Mouse (Mus musculus) heart, adult 2 months (tissue): ENCODE measurements around the gene Sec14l3. TPM values are rescaled to one million over a fixed set of nuclear protein-coding genes. Genes with fewer than 3 reads are reported as not detected.

Experiments used
- DNase-seq, 2 experiments: peaks; one replicate each; pipeline ENCODE4 v3.0.0; 2021
- H3K27ac ChIP-seq: fragments of 200-600 bp; 2 replicates; pipeline ENCODE4 v1.8.1; 2022
- H3K27me3 ChIP-seq: fragments of 200-500 bp; 2 replicates; pipeline ENCODE4 v1.6.1; 2012; ENCODE audit warnings: mild to moderate bottlenecking, low read length, inconsistent platforms, mixed read lengths; ENCODE audit not compliant: control insufficient read depth, insufficient read depth
- H3K36me3 ChIP-seq: fragments of 200-500 bp; 2 replicates; pipeline ENCODE4 v1.6.1; 2012; ENCODE audit warnings: low read length, inconsistent platforms; ENCODE audit not compliant: control insufficient read depth, insufficient read depth
- H3K4me1 ChIP-seq: fragments of 200-500 bp; 2 replicates; pipeline ENCODE4 v1.6.1; 2011; ENCODE audit warnings: low read length; ENCODE audit not compliant: control insufficient read depth, insufficient read depth
- H3K4me3 ChIP-seq: fragments of 200-600 bp; 2 replicates; pipeline ENCODE4 v1.8.1; 2022
- H3K79me2 ChIP-seq: fragments of 200-500 bp; replicated peaks from 2 replicates; pipeline ENCODE4 v1.6.1; 2012; ENCODE audit warnings: mild to moderate bottlenecking, inconsistent platforms, low read length, moderate library complexity, mixed read lengths; ENCODE audit not compliant: control insufficient read depth, insufficient read depth
- H3K9ac ChIP-seq: fragments of 200-500 bp; 2 replicates; pipeline ENCODE4 v1.6.1; 2012; ENCODE audit warnings: low read depth, mild to moderate bottlenecking, control low read depth, inconsistent platforms, low read length, mixed read lengths
- CTCF ChIP-seq: fragments of 200-600 bp; IDR thresholded peaks from 2 replicates; pipeline ENCODE4 v1.8.1; 2022; ENCODE audit warnings: antibody characterized with exemption, mild to moderate bottlenecking, moderate library complexity
- EP300 ChIP-seq: fragments of 200-500 bp; IDR thresholded peaks from 2 replicates; pipeline ENCODE4 v1.6.1; 2011; ENCODE audit warnings: low read depth, low read length, control low read depth; ENCODE audit not compliant: insufficient read depth
- POLR2A ChIP-seq: fragments of 200-500 bp; IDR thresholded peaks from 2 replicates; pipeline ENCODE4 v1.6.1; 2011; ENCODE audit warnings: mild to moderate bottlenecking, low read depth, low read length, control low read depth; ENCODE audit not compliant: insufficient read depth
- WGBS: fragments of 180-500 bp; shearing (Covaris S2); methylation state at CpG from one replicate; pipeline ENCODE4 v1.1.7; 2018; 5-methylcytosine and 5-hydroxymethylcytosine counted together
- intact Hi-C: fragments of 180-260 bp; cut with DNase I; formaldehyde crosslinking; loops from one replicate; pipeline ENCODE4 v1.15.1; 2025
- polyA plus RNA-seq: library from polyadenylated mRNA; depleted of rRNA; stranded (reverse); fragments of >200 nt; gene quantifications from 2 replicates; pipeline ENCODE4 v1.2.3, GENCODE M21; 2012
- total RNA-seq, 2 experiments: library from RNA; stranded (reverse); gene quantifications; 2 replicates each; pipeline ENCODE4 v1.2.3; 2021

The Sec14l3 gene
- total and polyA plus RNA-seq, 3 experiments, result 15.0 TPM; not detected in 2

- DNase-seq, result no peak
Measured at GRCm38 (mm10) chr11:4046526-4046925, 18.1 kb upstream of the Sec14l3 start.

GRCm38 (mm10) chr11:4047766-4048165, 16.9 kb upstream of the Sec14l3 start:
- WGBS, result 93% methylated on average over 2 of the region's 2 CpGs
- no peak overlapping the region for H3K9ac ChIP-seq
- no peaks in the 10 kb centered on the region for H3K27me3 ChIP-seq
- no peaks in the 10 kb centered on the region for H3K4me1 ChIP-seq
- H3K4me3 ChIP-seq, result no peak overlapping the region
- intact Hi-C loops, result no loop called here
- no peak for DNase-seq
- H3K79me2 ChIP-seq, result no peaks in the 10 kb centered on the region
- H3K27ac ChIP-seq, result no peak overlapping the region
- H3K36me3 ChIP-seq, result no peaks in the 10 kb centered on the region
- TF ChIP-seq CTCF (no peak), EP300 (no peak), POLR2A (no peak)

More at GRCm38 (mm10) chr11:4046526-4046925, 18.1 kb upstream of the Sec14l3 start:
- 68% methylated on average over 5 of the region's 5 CpGs for whole genome bisulfite sequencing
- intact Hi-C loops, result no loop called here
- no peaks in the 10 kb centered on the region for H3K36me3 ChIP-seq
- H3K4me1 ChIP-seq, result no peaks in the 10 kb centered on the region
- no peaks in the 10 kb centered on the region for H3K27me3 ChIP-seq
- no peak overlapping the region for H3K27ac ChIP-seq
- H3K4me3 ChIP-seq, result no peak overlapping the region
- H3K79me2 ChIP-seq, result no peaks in the 10 kb centered on the region
- TF ChIP-seq CTCF (no peak), EP300 (no peak), POLR2A (no peak)
- no peak overlapping the region for H3K9ac ChIP-seq

GRCm38 (mm10) chr11:4048438-4048837, 16.2 kb upstream of the Sec14l3 start:
- Histone ChIP-seq H3K27me3 (no peaks in the 10 kb centered on the region), H3K27ac (no peak overlapping the region), H3K4me3 (no peak overlapping the region), H3K36me3 (no peaks in the 10 kb centered on the region), H3K79me2 (no peaks in the 10 kb centered on the region), H3K4me1 (no peaks in the 10 kb centered on the region), H3K9ac (no peak overlapping the region)
- WGBS, result 89% methylated on average over 6 of the region's 6 CpGs
- no peak for DNase-seq
- intact Hi-C loops, result no loop called here
- TF ChIP-seq POLR2A (no peak), EP300 (no peak), CTCF (no peak)

GRCm38 (mm10) chr11:4053586-4053985, 11.1 kb upstream of the Sec14l3 start:
- intact Hi-C loops, result loop anchor here (2.0 kb wide), 1 partner anchor 29 kb away; no protein-coding TSS in a partner anchor
- peak; percentile 94 for TF ChIP-seq CTCF
- 0 out of 2 replicates have a peak, but pooled peaks have one; percentile 23 for TF ChIP-seq EP300
- TF ChIP-seq POLR2A, result no peak
- Histone ChIP-seq H3K9ac (no peak overlapping the region), H3K27ac (no peak overlapping the region), H3K4me3 (no peak overlapping the region), H3K36me3 (no peaks in the 10 kb centered on the region), H3K79me2 (no peaks in the 10 kb centered on the region), H3K27me3 (no peaks in the 10 kb centered on the region), H3K4me1 (no peaks in the 10 kb centered on the region)
- DNase-seq, result peak; percentile 40 to 65
- 20% methylated on average over 5 of the region's 5 CpGs for WGBS

GRCm38 (mm10) chr11:4060866-4061575, 3.6 kb upstream of the Sec14l3 start:
- Histone ChIP-seq H3K4me3 (no peak overlapping the region), H3K4me1 (no peaks in the 10 kb centered on the region), H3K27ac (no peak overlapping the region), H3K27me3 (peaks cover 2% of the 10 kb centered on the region; the same call in 1 of the 2 replicates), H3K36me3 (no peaks in the 10 kb centered on the region), H3K9ac (no peak overlapping the region), H3K79me2 (no peaks in the 10 kb centered on the region)
- intact Hi-C loops, result no loop called here
- no peak for TF ChIP-seq EP300
- TF ChIP-seq CTCF, result no peak
- WGBS, result 67% methylated on average over 5 of the region's 5 CpGs
- DNase-seq, result no peak

- Histone ChIP-seq H3K27me3 (peaks cover 2% of the 10 kb centered on the region; the same call in 1 of the 2 replicates), H3K4me1 (no peaks in the 10 kb centered on the region), H3K36me3 (no peaks in the 10 kb centered on the region), H3K4me3 (no peak overlapping the region), H3K9ac (no peak overlapping the region), H3K27ac (no peak overlapping the region), H3K79me2 (no peaks in the 10 kb centered on the region)
- TF ChIP-seq CTCF, result no peak
- no peak for TF ChIP-seq EP300
- TF ChIP-seq POLR2A, result no peak
- no peak for DNase-seq
- intact Hi-C loops, result no loop called here
- WGBS, result 92% methylated on average over 4 of the region's 4 CpGs
Measured at GRCm38 (mm10) chr11:4062523-4062922, 2.1 kb upstream of the Sec14l3 start.
